Mouse (Mus musculus) cerebellum, adult 9-11 months (tissue): ENCODE results near the gene Plekhh1.
A peak's percentile ranks its signal among the peaks of the same experiment; 100 is the strongest.
"Not testable (repeated sequence)": the region's sequence is repeated elsewhere in the genome, so short reads cannot be mapped to it uniquely, and the experiment has no call there.

Experiments
- DNase-seq: peaks from one replicate; pipeline ENCODE4 v3.0.0; 2022

Plekhh1 gene

GRCm38 (mm10) chr12:79028911-79029861, at the start of gene Plekhh1:
Gene Plekhh1 (plus strand): TSS chr12:79029163.
- peak; percentile 62 for DNase-seq

- no peak for DNase-seq
Observed at GRCm38 (mm10) chr12:78980683-78981091, 48.3 kb upstream of the Plekhh1 start.

- no peak for DNase-seq
Observed at GRCm38 (mm10) chr12:78981131-78981530, 47.8 kb upstream of the Plekhh1 start.

GRCm38 (mm10) chr12:78981938-78982825, 46.8 kb upstream of the Plekhh1 start:
- DNase-seq = peak; percentile 58

GRCm38 (mm10) chr12:78983296-78984034, 45.5 kb upstream of the Plekhh1 start:
- no peak for DNase-seq

- peak; percentile 78 for DNase-seq
Observed at GRCm38 (mm10) chr12:78984035-78984432, 44.9 kb upstream of the Plekhh1 start.

GRCm38 (mm10) chr12:78987581-78988081, 41.3 kb upstream of the Plekhh1 start:
- peak; percentile 77 for DNase-seq

- no peak for DNase-seq
Observed at GRCm38 (mm10) chr12:78996271-78996670, 32.7 kb upstream of the Plekhh1 start.

- DNase-seq = no peak
Observed at GRCm38 (mm10) chr12:78996711-78997110, 32.3 kb upstream of the Plekhh1 start.

GRCm38 (mm10) chr12:79002406-79002805, 26.6 kb upstream of the Plekhh1 start:
- DNase-seq = no peak

GRCm38 (mm10) chr12:79002978-79003377, 26.0 kb upstream of the Plekhh1 start:
- DNase-seq = peak; percentile 68

- peak; percentile 90 for DNase-seq
Observed at GRCm38 (mm10) chr12:79005456-79005855, 23.5 kb upstream of the Plekhh1 start.

GRCm38 (mm10) chr12:79006076-79006475, 22.9 kb upstream of the Plekhh1 start:
- no peak for DNase-seq

GRCm38 (mm10) chr12:79006478-79007125, 22.4 kb upstream of the Plekhh1 start:
- DNase-seq = peak; percentile 83

GRCm38 (mm10) chr12:79007126-79007753, 21.7 kb upstream of the Plekhh1 start, which contains the start of gene Tmem229b:
Gene Tmem229b (minus strand): TSS chr12:79007627.
- DNase-seq = peak; percentile 81

GRCm38 (mm10) chr12:79010569-79010968, 18.4 kb upstream of the Plekhh1 start:
- DNase-seq = no peak

- DNase-seq = no peak
Observed at GRCm38 (mm10) chr12:79016109-79016508, 12.9 kb upstream of the Plekhh1 start.

GRCm38 (mm10) chr12:79017994-79018399, 11.0 kb upstream of the Plekhh1 start:
- no peak for DNase-seq

GRCm38 (mm10) chr12:79021902-79022301, 7.1 kb upstream of the Plekhh1 start:
- peak; percentile 56 for DNase-seq

- peak; percentile 84 for DNase-seq
Observed at GRCm38 (mm10) chr12:79022882-79023281, 6.1 kb upstream of the Plekhh1 start.

- DNase-seq = not testable (repeated sequence)
Observed at GRCm38 (mm10) chr12:79027526-79027925, 1.4 kb upstream of the Plekhh1 start.
